20 mouse cellular contexts compared by ENCODE assay signal in genomic region chr9:95784888-95785511, GRCm38 (mm10). TPM values are rescaled to one million over a fixed set of nuclear protein-coding genes. Genes with fewer than 3 reads are reported as not detected.
DNase-seq lines count a peak whose midpoint lies in the region; TF ChIP-seq lines count a peak whose summit lies in the region.
"Had no signal": no experiment of that assay in that cellular context is flagged by ENCODE, and none has a peak within 500 bp of the region (broad histone marks: within the 10 kb centered on the region; RNA-seq: fewer than 3 reads in every experiment).

No protein-coding gene starts in this region.

- H3K36me3 ChIP-seq in thymus, adult 2 months (ENCODE audit: control insufficient read depth, insufficient read depth, low read length): no peaks in the 10 kb centered on the region
- H3K36me3 ChIP-seq: embryonic facial prominence, embryonic 13.5 days; heart, embryonic 12.5 days; hindbrain, embryonic 13.5 days; intestine, embryonic 15.5 days; lung, embryonic 15.5 days; midbrain, embryonic 10.5 days had no signal

- peak; percentile 16 to 64 for DNase-seq in frontal cortex, adult 2 months (ENCODE audit: extremely low spot score in 1 of 2, low spot score in 1 of 2)
- no peak for DNase-seq in frontal cortex, postnatal 10 days (ENCODE audit: low spot score in 2 of 2)
- DNase-seq in brain, adult 2 months (ENCODE audit: low read depth, low spot score): peak; percentile 63
- peak; percentile 48 for DNase-seq in right cerebral cortex, adult 2 months (ENCODE audit: low spot score in 2 of 2)
- no peak for DNase-seq in thymus, adult 2 months
- no peak for DNase-seq in thymus, postnatal 14 days
- DNase-seq in thymus, postnatal 25 days: no peak
- DNase-seq: adrenal gland, postnatal 36 days; B cell, adult 2 months; cerebellum, adult 9-10 months; spleen, adult 18-20 months had no signal

- 0 out of 2 replicates have a peak, but pooled peaks cover 2% of the 10 kb centered on the region for H3K4me1 ChIP-seq in cortical plate, adult 2 months (ENCODE audit: control insufficient read depth, insufficient read depth, low read length)
- no peaks in the 10 kb centered on the region for H3K4me1 ChIP-seq in thymus, adult 2 months (replicated peaks; ENCODE audit: control insufficient read depth, insufficient read depth, low read length)
- H3K4me1 ChIP-seq: embryonic facial prominence, embryonic 13.5 days; heart, embryonic 12.5 days; hindbrain, embryonic 13.5 days; intestine, embryonic 15.5 days; lung, embryonic 15.5 days had no signal

- H3K27me3 ChIP-seq in thymus, adult 2 months (ENCODE audit: control insufficient read depth, insufficient read depth, low read length): no peaks in the 10 kb centered on the region
- H3K27me3 ChIP-seq: embryonic facial prominence, embryonic 13.5 days; heart, embryonic 12.5 days; hindbrain, embryonic 13.5 days; intestine, embryonic 15.5 days; lung, embryonic 15.5 days had no signal

- 0 out of 2 replicates have a peak overlapping the region, but pooled peaks have one; percentile 5 for H3K4me3 ChIP-seq in cortical plate, adult 2 months (ENCODE audit: insufficient read depth, low read length)
- H3K4me3 ChIP-seq in thymus, adult 2 months (ENCODE audit: control insufficient read depth, insufficient read depth, low read length): no peak overlapping the region
- H3K4me3 ChIP-seq: embryonic facial prominence, embryonic 13.5 days; heart, embryonic 12.5 days; hindbrain, embryonic 13.5 days; intestine, embryonic 15.5 days; lung, embryonic 15.5 days; midbrain, embryonic 10.5 days had no signal

- H3K27ac ChIP-seq in cortical plate, adult 2 months (ENCODE audit: insufficient read depth, low read length): no peak overlapping the region
- H3K27ac ChIP-seq in thymus, adult 2 months (ENCODE audit: control insufficient read depth, insufficient read depth, low read length): no peak overlapping the region
- H3K27ac ChIP-seq: embryonic facial prominence, embryonic 13.5 days; hindbrain, embryonic 13.5 days; intestine, embryonic 15.5 days; liver, embryonic 14.5 days; lung, embryonic 15.5 days; macrophage; midbrain, embryonic 10.5 days had no signal

- TF ChIP-seq POLR2A in cortical plate, adult 2 months (IDR thresholded peaks at IDR 0.05; ENCODE audit: extremely low read depth, insufficient read depth, low read length): no peak
- TF ChIP-seq POLR2A in thymus, adult 2 months (IDR thresholded peaks at IDR 0.05; ENCODE audit: control insufficient read depth, extremely low read depth, insufficient read depth, low read length, poor library complexity): no peak

- WGBS in thymus, adult 2 months: 94% methylated on average over 16 of the region's 16 CpGs

- TF ChIP-seq CTCF in cortical plate, adult 2 months (IDR thresholded peaks at IDR 0.05; ENCODE audit: extremely low read depth, insufficient read depth, low read length): no peak
- TF ChIP-seq CTCF in thymus, adult 2 months (IDR thresholded peaks at IDR 0.05; ENCODE audit: borderline replicate concordance, control insufficient read depth, extremely low read depth, insufficient read depth, low read length, poor library complexity): no peak

RNA-seq across cellular contexts. Expression of gene Trpc1, which starts 34.8 kb away (rescaled TPM):
- polyA plus RNA-seq in frontal cortex, adult 2 months (2012; rRNA removed): 19.4 and 22.4 TPM in 2 replicates
- polyA plus RNA-seq in cortical plate, adult 2 months (2012; rRNA removed): 26.2 and 26.3 TPM in 2 replicates
- polyA plus RNA-seq in thymus, adult 2 months (2012; rRNA removed): 1.2 and 2.0 TPM in 2 replicates
- polyA plus RNA-seq: macrophage had no signal

Comparison
In these comparisons a context has a peak if more than half of its experiments do, and no peak if none do; other contexts are left out.
1. DNase-seq: peak in frontal cortex, adult 2 months (2 of 2), brain, adult 2 months (single experiment) and right cerebral cortex, adult 2 months (2 of 2); none in frontal cortex, postnatal 10 days (0 of 2), thymus, adult 2 months (single experiment), thymus, postnatal 14 days (single experiment) and thymus, postnatal 25 days (single experiment).